Mouse (Mus musculus) adipocyte (in vitro differentiated cells): ENCODE results near the gene Pop5.

Source experiments
- DNase-seq: peaks from one replicate; pipeline ENCODE4 v3.0.0-alpha.2; 2016; ENCODE audit warnings: low spot score

The Pop5 gene

GRCm38 (mm10) chr5:115235786-115236263 is at the start of gene Pop5:
Gene Pop5 (plus strand): TSS chr5:115235836.
- DNase-seq: peak; percentile 90

- no peak for DNase-seq
These were observed 49.1 kb upstream of the Pop5 start for GRCm38 (mm10) chr5:115186371-115187073.

- peak; percentile 97 for DNase-seq
These were observed 48.2 kb upstream of the Pop5 start for GRCm38 (mm10) chr5:115187188-115188131.

GRCm38 (mm10) chr5:115188824-115189223 is 46.8 kb upstream of the Pop5 start:
- DNase-seq: peak; percentile 53

GRCm38 (mm10) chr5:115190081-115190480 is 45.6 kb upstream of the Pop5 start:
- DNase-seq: no peak

- DNase-seq: no peak
These were observed 43.5 kb upstream of the Pop5 start for GRCm38 (mm10) chr5:115191880-115192827.

GRCm38 (mm10) chr5:115192828-115193195 is 42.8 kb upstream of the Pop5 start:
- DNase-seq: no peak

GRCm38 (mm10) chr5:115193226-115193625 is 42.4 kb upstream of the Pop5 start:
- DNase-seq: no peak

- DNase-seq: no peak
These were observed 41.7 kb upstream of the Pop5 start, which contains the start of gene Cabp1 for GRCm38 (mm10) chr5:115193669-115194625. Gene Cabp1 (minus strand): TSS chr5:115194381.

- DNase-seq: no peak
These were observed 40.9 kb upstream of the Pop5 start for GRCm38 (mm10) chr5:115194626-115195221.

- DNase-seq: no peak
These were observed 31.7 kb upstream of the Pop5 start for GRCm38 (mm10) chr5:115203735-115204561.

- no peak for DNase-seq
These were observed 30.9 kb upstream of the Pop5 start for GRCm38 (mm10) chr5:115204562-115205311.

GRCm38 (mm10) chr5:115207244-115207643 is 28.4 kb upstream of the Pop5 start:
- DNase-seq: no peak

GRCm38 (mm10) chr5:115207892-115208291 is 27.7 kb upstream of the Pop5 start:
- DNase-seq: no peak

- no peak for DNase-seq
These were observed 27.0 kb upstream of the Pop5 start for GRCm38 (mm10) chr5:115208601-115209000.

GRCm38 (mm10) chr5:115210380-115210779 is 25.3 kb upstream of the Pop5 start:
- DNase-seq: peak; percentile 40

GRCm38 (mm10) chr5:115212451-115212850 is 23.2 kb upstream of the Pop5 start:
- DNase-seq: no peak

- no peak for DNase-seq
These were observed 22.8 kb upstream of the Pop5 start for GRCm38 (mm10) chr5:115212861-115213260.
